Mouse (Mus musculus) granulocyte monocyte progenitor cell, adult 5-6 weeks (primary cell): ENCODE data around the gene Calhm4. TPM values are rescaled to one million over a fixed set of nuclear protein-coding genes. Genes with fewer than 3 reads are reported as not detected.
"Not testable (repeated sequence)": the region's sequence is repeated elsewhere in the genome, so short reads cannot be mapped to it uniquely, and the experiment has no call there.

Experiments
- ATAC-seq: replicated peaks from 2 replicates; pipeline ENCODE4 v1.8.0; 2016; ENCODE audit warnings: mild to moderate bottlenecking, moderate TSS enrichment, inconsistent platforms; ENCODE audit not compliant: poor library complexity, severe bottlenecking
- total RNA-seq, 2 experiments: library from RNA; stranded (forward) in 1 of 2; stranded (reverse) in 1 of 2; fragments of 200-712, 200-1000 nt in 1 of 2; fragments of >200 nt in 1 of 2; fragmentation: Nextera tagmentation in 1 of 2; gene quantifications; 2 replicates each; pipeline ENCODE4 v1.2.3; 2014 to 2017

Calhm4 gene
- total RNA-seq, 2 experiments from 2014 or later, result not detected

- ATAC-seq, result no peak
These were observed 45.7 kb downstream of the Calhm4 start for GRCm38 (mm10) chr10:33998397-33998796.

GRCm38 (mm10) chr10:33996686-33997085, 47.4 kb downstream of the Calhm4 start:
- not testable (repeated sequence) for ATAC-seq

Other genes starting within 250 kb of the Calhm4 start
- gene Sult3a1, start 186.6 kb downstream of the Calhm4 start, total RNA-seq (2014; fragmentation: Nextera tagmentation), result not detected in 2 replicates
- not detected in 2 replicates for gene Sult3a1, start 186.6 kb downstream of the Calhm4 start, total RNA-seq (2017)
- gene Rsph4a, start 139.2 kb downstream of the Calhm4 start, total RNA-seq (2014; fragmentation: Nextera tagmentation), result not detected in 2 replicates
- gene Rsph4a, start 139.2 kb downstream of the Calhm4 start, total RNA-seq (2017), result not detected in 2 replicates
- gene Zup1, start 93.0 kb downstream of the Calhm4 start, total RNA-seq (2014; fragmentation: Nextera tagmentation), result 32.8 and 33.3 TPM in 2 replicates
- 31.3 and 42.5 TPM in 2 replicates for gene Zup1, start 93.0 kb downstream of the Calhm4 start, total RNA-seq (2017)
- gene Rwdd1, start 24.7 kb downstream of the Calhm4 start, total RNA-seq (2014; fragmentation: Nextera tagmentation), result 129 and 177 TPM in 2 replicates
- gene Rwdd1, start 24.7 kb downstream of the Calhm4 start, total RNA-seq (2017), result 165 and 205 TPM in 2 replicates
- gene Trappc3l, start 6.7 kb downstream of the Calhm4 start, total RNA-seq (2014; fragmentation: Nextera tagmentation), result not detected in 2 replicates
- gene Trappc3l, start 6.7 kb downstream of the Calhm4 start, total RNA-seq (2017), result not detected in 2 replicates
- not detected in 2 replicates for gene Calhm5, start 52.2 kb upstream of the Calhm4 start, total RNA-seq (2014; fragmentation: Nextera tagmentation)
- not detected in 2 replicates for gene Calhm5, start 52.2 kb upstream of the Calhm4 start, total RNA-seq (2017)
- gene Calhm6, start 83.7 kb upstream of the Calhm4 start, total RNA-seq (2014; fragmentation: Nextera tagmentation), result 3.2 and 6.1 TPM in 2 replicates
- gene Calhm6, start 83.7 kb upstream of the Calhm4 start, total RNA-seq (2017), result 3.0 and 4.4 TPM in 2 replicates
- 1.5 TPM in 1 of 2 replicates, not detected in the other for gene Dse, start 163.4 kb upstream of the Calhm4 start, total RNA-seq (2014; fragmentation: Nextera tagmentation)
- 0.99 and 1.1 TPM in 2 replicates for gene Dse, start 163.4 kb upstream of the Calhm4 start, total RNA-seq (2017)
- gene Tspyl1, start 237.9 kb upstream of the Calhm4 start, total RNA-seq (2014; fragmentation: Nextera tagmentation), result 29.1 and 37.5 TPM in 2 replicates
- 40.8 and 41.4 TPM in 2 replicates for gene Tspyl1, start 237.9 kb upstream of the Calhm4 start, total RNA-seq (2017)